Mouse (Mus musculus) adrenal gland, adult 18-20 months (tissue): ENCODE measurements around the gene Tab1. TPM values are rescaled to one million over a fixed set of nuclear protein-coding genes. Genes with fewer than 3 reads are reported as not detected.
A peak's percentile ranks its signal among the peaks of the same experiment; 100 is the strongest.

Experiments used
- DNase-seq, 2 experiments: peaks; one replicate each; pipeline ENCODE4 v3.0.0; 2021 to 2022; ENCODE audit warnings: low spot score in 2 of 2
- total RNA-seq, 2 experiments: library from RNA; stranded (reverse); gene quantifications; 1 replicate in 1 of 2; 2 replicates in 1 of 2; pipeline ENCODE4 v1.2.3; 2021

Tab1 gene
- total RNA-seq, 2 experiments from 2014 or later = 9.3 to 9.4 TPM

DNA sequence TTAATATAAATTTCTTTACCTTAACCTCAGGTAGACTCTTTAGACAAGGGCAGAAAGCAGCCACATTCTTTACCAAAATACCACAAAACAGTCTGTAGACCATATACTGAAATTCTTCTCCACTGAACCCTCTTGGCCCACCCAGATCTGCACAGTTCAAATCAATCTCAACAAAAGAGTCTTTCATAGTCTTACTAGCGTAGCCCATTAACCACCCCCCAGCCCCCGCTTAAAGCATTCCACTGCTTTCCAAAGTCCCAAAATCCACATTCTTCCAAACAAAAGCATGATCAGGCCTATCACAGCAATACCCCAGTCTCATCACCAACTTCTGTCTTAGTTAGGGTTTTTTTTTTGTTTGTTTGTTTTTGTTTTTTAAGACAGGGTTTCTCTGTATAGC is 66.6 kb downstream of the Tab1 start:
- DNase-seq = no peak

DNA sequence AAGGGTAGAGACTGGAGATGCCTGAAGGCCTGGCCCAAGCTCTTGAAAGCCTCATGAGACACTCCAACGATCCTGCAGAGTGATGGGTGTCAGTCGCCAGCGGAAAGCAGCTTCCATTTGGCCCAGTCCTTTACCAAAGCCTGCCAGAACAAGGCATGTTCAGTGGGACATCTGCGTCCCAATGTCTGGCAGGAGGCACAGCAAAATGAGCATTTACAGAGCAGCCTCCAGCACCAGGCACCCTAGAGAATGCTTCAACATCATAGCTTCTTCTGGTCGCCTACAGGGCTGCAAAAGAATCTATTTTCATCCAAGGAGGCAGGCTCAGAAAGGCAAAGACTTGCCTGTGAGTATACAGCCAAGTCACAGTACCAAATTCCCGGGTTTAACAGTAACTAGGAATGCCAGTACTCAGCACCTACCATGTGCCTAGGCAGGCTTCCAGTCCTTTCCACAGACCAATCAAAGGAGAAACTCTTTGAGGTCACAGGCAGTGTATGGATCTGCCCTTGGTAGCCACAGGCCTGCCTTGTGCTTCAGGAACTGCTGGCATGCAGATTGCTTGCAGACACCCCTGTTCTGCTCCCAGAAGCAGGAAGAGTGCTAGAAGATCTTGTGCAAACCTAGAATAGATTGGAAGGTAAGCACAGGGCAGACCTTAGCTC is 69.3 kb downstream of the Tab1 start:
- DNase-seq = no peak

GRCm38 (mm10) chr15:80203406-80203805 is 70.5 kb downstream of the Tab1 start:
- DNase-seq = peak in 1 of 2 experiments; percentile 16

DNA sequence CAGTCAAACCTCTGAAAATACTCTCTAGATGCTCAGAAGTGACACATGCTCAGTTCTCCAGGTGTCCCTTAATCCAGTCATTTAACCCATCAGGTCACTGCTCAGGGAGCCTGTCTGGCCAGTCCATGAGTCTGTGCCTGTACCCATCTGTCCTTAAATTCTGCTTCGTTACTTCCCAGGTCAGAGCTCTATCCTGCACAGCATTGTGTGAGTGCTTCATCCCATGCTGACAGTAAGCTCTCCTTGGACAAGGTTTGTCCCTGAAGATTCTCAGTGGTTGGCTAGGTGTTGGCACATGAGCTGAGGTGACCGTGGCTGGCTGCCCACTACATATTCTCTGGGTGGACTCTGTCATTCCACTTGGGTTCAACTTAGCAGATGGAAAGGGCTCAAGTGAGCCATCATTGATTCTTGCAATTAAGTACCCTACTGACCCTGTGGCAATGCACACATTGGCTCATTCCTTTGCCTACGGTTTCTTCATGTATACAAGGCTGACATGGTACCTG is 73.2 kb downstream of the Tab1 start:
- DNase-seq = no peak

DNA sequence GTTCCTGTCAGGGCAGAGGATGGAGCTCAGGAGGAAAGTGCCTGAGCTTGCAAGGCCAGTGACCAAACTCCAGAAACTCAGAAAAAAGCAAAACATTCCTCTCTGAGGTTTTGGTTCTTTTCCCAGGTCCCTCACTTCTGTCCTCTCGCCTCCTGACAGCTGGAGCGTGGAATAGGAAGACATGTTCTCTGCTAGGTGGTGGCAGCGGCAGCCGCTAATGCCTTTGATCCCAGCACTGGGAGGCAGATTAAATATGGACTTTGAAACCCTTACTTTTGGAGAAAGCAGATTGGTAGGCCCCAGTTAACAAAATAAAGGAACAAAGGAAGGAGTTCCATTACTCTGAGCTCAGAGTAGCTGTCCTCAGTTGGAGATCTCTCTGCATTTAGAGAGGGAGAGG is 75.5 kb downstream of the Tab1 start:
- no peak for DNase-seq

Other genes starting within 250 kb of the Tab1 start
- gene Apobec3, start 241.5 kb upstream of the Tab1 start, total RNA-seq = 10 to 100 TPM; 12.8 to 13.0 TPM
- gene Cbx7, start 162.0 kb upstream of the Tab1 start, total RNA-seq = 10 to 100 TPM; 20.8 to 24.7 TPM
- gene Pdgfb, start 118.2 kb upstream of the Tab1 start, total RNA-seq = 10 to 100 TPM; 46.1 to 47.6 TPM
- 10 to 100 TPM; 25.7 to 59.9 TPM for gene Syngr1, start 41.8 kb upstream of the Tab1 start, total RNA-seq
- 100 to 1,000 TPM; 584 to 618 TPM for gene Rpl3, start 41.3 kb upstream of the Tab1 start, total RNA-seq
- 1 to 10 TPM; 8.2 to 8.7 TPM for gene Mgat3, start 40.6 kb downstream of the Tab1 start, total RNA-seq
- gene Mief1, start 100.9 kb downstream of the Tab1 start, total RNA-seq = 10 to 100 TPM; 45.3 to 52.3 TPM
- gene AC140267.1, start 102.7 kb downstream of the Tab1 start, total RNA-seq = 10 to 100 TPM in 1 of 2 experiments, not detected in 1; 11.6 TPM
- gene Atf4, start 122.1 kb downstream of the Tab1 start, total RNA-seq = 100 to 1,000 TPM; 237 to 275 TPM
- gene Rps19bp1, start 131.2 kb downstream of the Tab1 start, total RNA-seq = 10 to 100 TPM; 42.6 to 48.1 TPM
- under 1 TPM; 0.29 to 0.40 TPM for gene Cacna1i, start 154.1 kb downstream of the Tab1 start, total RNA-seq